Comparison of ENCODE assay signal across 28 mouse cellular contexts in genomic region chr3:149318728-149319127, GRCm38 (mm10).
"Had no signal": no experiment of that assay in that cellular context is flagged by ENCODE, and none has a peak within 500 bp of the region (broad histone marks: within the 10 kb centered on the region; RNA-seq: fewer than 3 reads in every experiment).

No protein-coding gene starts in this region.

- H3K27ac ChIP-seq: embryonic facial prominence, embryonic 10.5 days; embryonic facial prominence, embryonic 12.5 days; embryonic facial prominence, embryonic 13.5 days; embryonic facial prominence, embryonic 15.5 days; forebrain, embryonic 10.5 days; forebrain, embryonic 12.5 days; forebrain, embryonic 13.5 days; forebrain, embryonic 15.5 days; gastrocnemius, adult 2 months had no signal

- ATAC-seq: forebrain, embryonic 13.5 days; forebrain, embryonic 14.5 days; forebrain, embryonic 15.5 days; forebrain, embryonic 16.5 days; forebrain, postnatal 0 days had no signal

- H3K4me1 ChIP-seq: embryonic facial prominence, embryonic 12.5 days; embryonic facial prominence, embryonic 13.5 days; embryonic facial prominence, embryonic 15.5 days; forebrain, embryonic 15.5 days had no signal

- H3K4me2 ChIP-seq: embryonic facial prominence, embryonic 12.5 days; embryonic facial prominence, embryonic 13.5 days; embryonic facial prominence, embryonic 15.5 days; forebrain, embryonic 12.5 days; forebrain, embryonic 13.5 days; forebrain, embryonic 15.5 days had no signal

- H3K27me3 ChIP-seq: embryonic facial prominence, embryonic 12.5 days; embryonic facial prominence, embryonic 13.5 days; embryonic facial prominence, embryonic 15.5 days; forebrain, embryonic 12.5 days; forebrain, embryonic 13.5 days; forebrain, embryonic 15.5 days had no signal

- DNase-seq: cerebellum, adult 18-20 months; cerebellum, adult 2 months; cerebellum, adult 8-10 months; cerebellum, adult 9-10 months; cerebellum, adult 9-11 months; cerebellum, postnatal 10 days; cerebellum, postnatal 14 days; cerebellum, postnatal 25 days; cerebellum, postnatal 36 days; embryo, embryonic 11 days; forebrain, postnatal 0 days; gastrocnemius, adult 2 months; gastrocnemius, postnatal 10 days; gastrocnemius, postnatal 14 days; gastrocnemius, postnatal 25 days; gastrocnemius, postnatal 36 days; heart, adult 18-20 months had no signal

- H3K9ac ChIP-seq: embryonic facial prominence, embryonic 12.5 days; embryonic facial prominence, embryonic 13.5 days; embryonic facial prominence, embryonic 15.5 days; forebrain, embryonic 12.5 days; forebrain, embryonic 13.5 days; forebrain, embryonic 15.5 days; forebrain, postnatal 0 days had no signal

- H3K36me3 ChIP-seq: embryonic facial prominence, embryonic 10.5 days; embryonic facial prominence, embryonic 12.5 days; embryonic facial prominence, embryonic 13.5 days; embryonic facial prominence, embryonic 15.5 days; forebrain, embryonic 10.5 days; forebrain, embryonic 12.5 days; forebrain, embryonic 15.5 days had no signal

- H3K9me3 ChIP-seq: embryonic facial prominence, embryonic 10.5 days; embryonic facial prominence, embryonic 12.5 days; embryonic facial prominence, embryonic 13.5 days; embryonic facial prominence, embryonic 15.5 days; forebrain, embryonic 12.5 days; forebrain, embryonic 13.5 days; forebrain, embryonic 15.5 days had no signal

- H3K4me3 ChIP-seq: embryonic facial prominence, embryonic 10.5 days; embryonic facial prominence, embryonic 12.5 days; embryonic facial prominence, embryonic 13.5 days; embryonic facial prominence, embryonic 15.5 days; erythroblast, embryonic 14.5 days; forebrain, embryonic 10.5 days; forebrain, embryonic 12.5 days; forebrain, embryonic 13.5 days; forebrain, embryonic 15.5 days; gastrocnemius, adult 2 months had no signal
